Mouse (Mus musculus) heart, adult 2 months (tissue): ENCODE measurements at regions not wholly inside any gene's neighbourhood (a gene's known extent, or its start where the extent isn't known, plus 50 kb on each side); places are given as distances from the start of the nearest gene placed in this dataset.

Experiments
- CTCF ChIP-seq: fragments of 200-600 bp; IDR thresholded peaks from 2 replicates; pipeline ENCODE4 v1.8.1; 2022; ENCODE audit warnings: antibody characterized with exemption, mild to moderate bottlenecking, moderate library complexity
- POLR2A ChIP-seq: fragments of 200-500 bp; IDR thresholded peaks from 2 replicates; pipeline ENCODE4 v1.6.1; 2011; ENCODE audit warnings: mild to moderate bottlenecking, low read depth, low read length, control low read depth; ENCODE audit not compliant: insufficient read depth

GRCm38 (mm10) chr12:97793364-97794120 lies 465.7 kb downstream of the Galc start:
- TF ChIP-seq CTCF (no peak), POLR2A (no peak)
